Mouse (Mus musculus): Measurements from ENCODE around the gene Stk11.
A peak's percentile ranks its signal among the peaks of the same experiment; 100 is the strongest.
"Not testable (repeated sequence)": the region's sequence is repeated elsewhere in the genome, so short reads cannot be mapped to it uniquely, and the experiment has no call there.

Gene Stk11

GRCm38 (mm10) chr10:80159021-80159560 is 43.5 kb downstream of the Stk11 start:
- DNase-seq: peak; percentile 77

- peak; percentile 99 for DNase-seq
Measured at GRCm38 (mm10) chr10:80159561-80160454, 44.2 kb downstream of the Stk11 start.

- DNase-seq: peak; percentile 98
Measured at GRCm38 (mm10) chr10:80160455-80161371, 45.1 kb downstream of the Stk11 start.

GRCm38 (mm10) chr10:80161522-80162242 is 46.1 kb downstream of the Stk11 start:
- DNase-seq: peak; percentile 73

- no peak for DNase-seq
Measured at GRCm38 (mm10) chr10:80162243-80162608, 46.6 kb downstream of the Stk11 start.

- DNase-seq: peak; percentile 23
Measured at GRCm38 (mm10) chr10:80162716-80163299, 47.2 kb downstream of the Stk11 start.

- peak; percentile 46 for DNase-seq
Measured at GRCm38 (mm10) chr10:80163721-80164120, 48.1 kb downstream of the Stk11 start.

GRCm38 (mm10) chr10:80164161-80164997 is 48.8 kb downstream of the Stk11 start:
- DNase-seq: peak; percentile 55

- DNase-seq: peak; percentile 97
Measured at GRCm38 (mm10) chr10:80164998-80165344, 49.4 kb downstream of the Stk11 start.

- peak; percentile 63 for DNase-seq
Measured at GRCm38 (mm10) chr10:80165392-80166128, 50.0 kb downstream of the Stk11 start, which contains the start of gene Cirbp. Cirbp (plus strand) TSS chr10:80165985.

- DNase-seq: not testable (repeated sequence)
Measured at GRCm38 (mm10) chr10:80166136-80166535, 50.5 kb downstream of the Stk11 start.

GRCm38 (mm10) chr10:80167460-80168037 is 51.9 kb downstream of the Stk11 start:
- peak; percentile 97 for DNase-seq

GRCm38 (mm10) chr10:80168038-80168661 is 52.5 kb downstream of the Stk11 start:
- peak; percentile 93 for DNase-seq

- DNase-seq: no peak
Measured at GRCm38 (mm10) chr10:80169070-80169469, 53.5 kb downstream of the Stk11 start.

- no peak for DNase-seq
Measured at GRCm38 (mm10) chr10:80169651-80170050, 54.0 kb downstream of the Stk11 start.

GRCm38 (mm10) chr10:80170052-80170451 is 54.4 kb downstream of the Stk11 start:
- no peak for DNase-seq

GRCm38 (mm10) chr10:80170601-80171021 is 55.0 kb downstream of the Stk11 start:
- peak; percentile 31 for DNase-seq

- DNase-seq: no peak
Measured at GRCm38 (mm10) chr10:80171252-80171651, 55.6 kb downstream of the Stk11 start.

GRCm38 (mm10) chr10:80171760-80172526 is 56.3 kb downstream of the Stk11 start:
- peak; percentile 33 for DNase-seq
